Mouse (Mus musculus) C2C12 (cell line): ENCODE data around the gene Parvg. TPM values are rescaled to one million over a fixed set of nuclear protein-coding genes. Genes with fewer than 3 reads are reported as not detected.

Experiments
- H3K27me3 ChIP-seq: one replicate; pipeline ENCODE4 v1.6.1; 2011; ENCODE audit not compliant: control insufficient read depth, insufficient read depth, insufficient read length
- H3K36me3 ChIP-seq: one replicate; pipeline ENCODE4 v1.6.1; 2011; ENCODE audit not compliant: control insufficient read depth, insufficient read depth
- H3K4me3 ChIP-seq: one replicate; pipeline ENCODE4 v1.5.1; 2011; ENCODE audit warnings: mild to moderate bottlenecking, control low read depth; ENCODE audit not compliant: poor library complexity, insufficient read depth, severe bottlenecking
- H3K79me2 ChIP-seq: one replicate; pipeline ENCODE4 v1.6.1; 2011; ENCODE audit not compliant: control insufficient read depth, insufficient read depth
- H3K79me3 ChIP-seq: one replicate; pipeline ENCODE4 v1.6.1; 2011; ENCODE audit warnings: low read depth, control low read depth
- H3ac ChIP-seq: one replicate; pipeline ENCODE3; 2011; ENCODE audit warnings: low read depth; ENCODE audit not compliant: control insufficient read depth, insufficient read length
- CEBPB ChIP-seq: IDR thresholded peaks from one replicate; pipeline ENCODE4 v1.6.1; 2011; ENCODE audit warnings: low read depth, mild to moderate bottlenecking, control low read depth, moderate library complexity
- CTCF ChIP-seq: IDR thresholded peaks from one replicate; pipeline ENCODE4 v1.5.1; 2011; ENCODE audit not compliant: control insufficient read depth, insufficient read depth, insufficient read length
- FOSL1 ChIP-seq: IDR thresholded peaks from one replicate; pipeline ENCODE4 v1.8.0; 2011; ENCODE audit warnings: mild to moderate bottlenecking, low read length; ENCODE audit not compliant: poor library complexity, insufficient read depth, severe bottlenecking
- MAX ChIP-seq: IDR thresholded peaks from one replicate; pipeline ENCODE4 v1.6.1; 2011; ENCODE audit warnings: mild to moderate bottlenecking, control low read depth
- MYOD1 ChIP-seq: IDR thresholded peaks from one replicate; pipeline ENCODE4 v1.6.1; 2011; ENCODE audit warnings: low read depth; ENCODE audit not compliant: control insufficient read depth, insufficient read length
- MYOG ChIP-seq: IDR thresholded peaks from one replicate; pipeline ENCODE4 v1.6.1; 2011; ENCODE audit not compliant: control insufficient read depth, insufficient read length; ENCODE audit errors: extremely low read depth
- USF1 ChIP-seq: IDR thresholded peaks from one replicate; pipeline ENCODE4 v1.6.1; 2011; ENCODE audit warnings: low read depth, mild to moderate bottlenecking, control low read depth, moderate library complexity
- polyA plus RNA-seq: library from polyadenylated mRNA; unstranded; fragments of >200 nt; fragmentation: generic; extraction: Trizol; gene quantifications from one replicate; pipeline ENCODE4 v1.2.1, GENCODE M21; 2012; ENCODE audit warnings: missing spikeins

Parvg gene
- polyA plus RNA-seq, 1 experiment: 0.09 TPM

DNA sequence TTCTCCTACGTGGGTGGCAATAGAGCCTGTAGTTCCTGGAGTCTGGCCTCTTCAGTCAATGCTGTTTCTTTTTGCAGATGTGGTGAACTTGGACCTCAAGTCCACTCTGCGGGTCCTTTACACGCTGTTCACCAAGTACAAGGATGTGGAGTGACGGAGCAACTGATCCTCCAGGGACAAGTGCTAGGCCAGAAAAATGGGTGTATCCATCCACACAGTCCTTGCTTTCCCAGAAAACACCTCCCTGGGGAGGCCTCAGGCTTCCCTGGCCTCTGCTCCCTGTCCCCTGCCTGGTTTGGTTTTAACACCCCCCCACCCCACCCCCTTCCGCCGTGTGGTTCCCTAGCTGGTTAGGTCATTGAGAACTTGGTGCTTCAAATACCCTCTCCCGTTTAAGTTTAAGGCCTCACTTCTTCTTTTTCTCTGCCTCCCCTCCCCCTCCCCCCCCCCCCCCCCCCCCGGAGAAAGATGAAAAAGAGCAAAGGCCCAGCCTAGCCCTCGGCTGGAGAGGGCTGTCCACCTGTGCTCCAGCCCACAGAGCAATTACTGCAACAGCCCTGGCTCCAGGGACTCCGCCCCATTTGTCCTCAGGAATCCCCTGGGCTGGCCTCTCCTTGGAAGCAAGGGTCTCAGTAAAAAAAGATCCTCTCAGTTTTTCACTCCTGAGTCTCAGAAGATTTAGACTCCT, 10.8 kb upstream of the Parvg start:
- H3K4me3 ChIP-seq: no peak overlapping the region
- H3K79me2 ChIP-seq: no peaks in the 10 kb centered on the region
- peaks cover 64% of the 10 kb centered on the region for H3K36me3 ChIP-seq
- no peaks in the 10 kb centered on the region for H3K79me3 ChIP-seq
- no peak for TF ChIP-seq CEBPB
- TF ChIP-seq FOSL1: no peak
- no peak for TF ChIP-seq MYOD1
- no peak for TF ChIP-seq USF1
- no peak for TF ChIP-seq MAX
- TF ChIP-seq MYOG: no peak
- TF ChIP-seq CTCF: no peak
- no peak overlapping the region for H3ac ChIP-seq
- H3K27me3 ChIP-seq: no peaks in the 10 kb centered on the region

DNA sequence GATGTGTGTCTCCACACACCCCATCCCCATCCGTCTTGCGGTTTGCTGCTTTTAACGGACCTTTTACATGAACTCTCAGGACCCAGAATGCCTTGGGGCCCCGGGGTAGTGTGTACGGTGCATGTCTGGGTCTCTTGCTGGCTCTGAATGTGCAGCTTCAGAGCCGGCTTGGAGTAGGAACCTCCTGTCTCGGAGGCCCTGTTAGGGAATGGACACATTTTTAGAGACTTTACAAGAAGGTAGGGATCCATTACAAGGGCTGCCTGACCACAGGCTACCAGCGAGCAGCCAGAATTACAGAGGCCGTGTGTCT, 10.3 kb upstream of the Parvg start:
- H3K4me3 ChIP-seq: no peak overlapping the region
- H3K27me3 ChIP-seq: no peaks in the 10 kb centered on the region
- H3K79me3 ChIP-seq: no peaks in the 10 kb centered on the region
- peaks cover 61% of the 10 kb centered on the region for H3K36me3 ChIP-seq
- TF ChIP-seq MYOG (no peak), CEBPB (no peak), FOSL1 (no peak), MYOD1 (no peak), USF1 (no peak), CTCF (no peak)
- H3ac ChIP-seq: no peak overlapping the region
- no peaks in the 10 kb centered on the region for H3K79me2 ChIP-seq

- TF ChIP-seq MAX (no peak), USF1 (no peak), MYOD1 (no peak), MYOG (no peak), FOSL1 (no peak), CTCF (no peak), CEBPB (no peak)
- peaks cover 50% of the 10 kb centered on the region for H3K36me3 ChIP-seq
- no peak overlapping the region for H3ac ChIP-seq
- H3K79me3 ChIP-seq: no peaks in the 10 kb centered on the region
- no peaks in the 10 kb centered on the region for H3K79me2 ChIP-seq
- H3K4me3 ChIP-seq: no peak overlapping the region
- H3K27me3 ChIP-seq: no peaks in the 10 kb centered on the region
Observed at GRCm38 (mm10) chr15:84314420-84315080, 9.3 kb upstream of the Parvg start.

DNA sequence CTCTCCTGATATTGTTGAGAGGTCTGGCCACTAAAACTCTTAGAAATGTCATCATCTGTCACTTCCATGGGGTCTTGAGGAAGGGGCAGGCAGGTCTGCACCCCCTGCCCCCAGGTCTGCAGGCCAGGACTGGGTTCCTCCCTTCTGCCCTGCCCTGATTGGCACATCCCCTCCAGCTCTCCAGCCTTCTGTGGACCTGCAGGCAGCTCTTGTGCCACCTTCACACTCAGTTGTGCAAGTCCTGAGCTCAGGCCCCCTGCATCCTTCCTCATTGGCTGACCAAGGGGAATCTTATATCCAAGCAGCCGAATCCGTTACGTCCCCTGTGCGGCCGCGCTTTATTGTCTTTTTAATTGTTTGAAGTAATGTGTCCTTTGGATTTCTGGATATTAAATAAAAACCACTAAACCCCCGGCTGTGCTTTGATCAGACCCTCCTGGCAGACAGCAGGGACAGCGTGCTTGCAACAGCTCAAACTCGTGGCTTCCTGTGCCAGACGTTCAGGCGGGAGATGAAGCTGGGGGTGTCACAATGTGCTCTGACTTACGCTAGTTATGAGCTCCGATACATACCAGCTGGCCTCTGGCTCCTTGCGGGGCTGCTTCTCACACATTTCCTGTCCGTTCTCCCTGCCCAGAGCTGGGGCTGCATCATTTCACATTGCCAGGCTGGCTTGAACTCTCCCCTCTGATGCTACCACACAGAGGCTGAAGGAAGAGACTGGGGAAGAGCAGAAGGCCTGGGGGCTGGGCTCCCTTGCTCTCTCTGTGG, 8.4 kb upstream of the Parvg start:
- no peak for TF ChIP-seq MAX
- TF ChIP-seq CTCF: no peak
- no peak for TF ChIP-seq FOSL1
- no peak for TF ChIP-seq CEBPB
- H3ac ChIP-seq: no peak overlapping the region
- H3K27me3 ChIP-seq: peaks cover 6% of the 10 kb centered on the region
- no peak overlapping the region for H3K4me3 ChIP-seq
- peaks cover 45% of the 10 kb centered on the region for H3K36me3 ChIP-seq
- H3K79me2 ChIP-seq: no peaks in the 10 kb centered on the region
- H3K79me3 ChIP-seq: no peaks in the 10 kb centered on the region

DNA sequence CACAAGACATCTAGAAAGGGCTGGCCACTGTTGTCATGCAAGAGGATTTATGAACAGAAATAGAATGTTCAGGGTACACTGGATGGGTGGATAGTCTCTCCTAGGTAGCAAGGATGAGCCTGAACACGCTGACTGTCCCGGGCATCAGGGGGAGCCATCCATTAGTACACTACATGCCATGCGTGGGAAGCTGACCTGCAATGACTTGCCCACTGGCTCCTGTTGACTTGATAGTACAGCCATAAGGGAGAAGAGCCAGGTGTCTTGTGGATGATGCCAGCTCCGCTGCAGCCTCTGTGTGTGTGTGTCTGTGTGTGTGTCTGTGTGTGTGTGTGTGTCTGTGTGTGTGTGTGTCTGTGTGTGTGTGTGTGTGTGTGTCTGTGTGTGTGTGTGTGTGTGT, 4.4 kb upstream of the Parvg start:
- H3K4me3 ChIP-seq: no peak overlapping the region
- no peak for TF ChIP-seq FOSL1
- TF ChIP-seq MYOG: no peak
- TF ChIP-seq MAX: no peak
- TF ChIP-seq CEBPB: no peak
- no peak for TF ChIP-seq USF1
- no peak for TF ChIP-seq MYOD1
- TF ChIP-seq CTCF: no peak
- no peaks in the 10 kb centered on the region for H3K79me3 ChIP-seq
- H3K27me3 ChIP-seq: peaks cover 23% of the 10 kb centered on the region
- H3K36me3 ChIP-seq: peaks cover 18% of the 10 kb centered on the region
- no peaks in the 10 kb centered on the region for H3K79me2 ChIP-seq
- no peak overlapping the region for H3ac ChIP-seq
